Mouse (Mus musculus): ENCODE results near the gene Fhit. TPM values are rescaled to one million over a fixed set of nuclear protein-coding genes. Genes with fewer than 3 reads are reported as not detected.

Gene Fhit
- total RNA-seq, 2 experiments from 2014 or later: 6.1 to 7.7 TPM

DNA sequence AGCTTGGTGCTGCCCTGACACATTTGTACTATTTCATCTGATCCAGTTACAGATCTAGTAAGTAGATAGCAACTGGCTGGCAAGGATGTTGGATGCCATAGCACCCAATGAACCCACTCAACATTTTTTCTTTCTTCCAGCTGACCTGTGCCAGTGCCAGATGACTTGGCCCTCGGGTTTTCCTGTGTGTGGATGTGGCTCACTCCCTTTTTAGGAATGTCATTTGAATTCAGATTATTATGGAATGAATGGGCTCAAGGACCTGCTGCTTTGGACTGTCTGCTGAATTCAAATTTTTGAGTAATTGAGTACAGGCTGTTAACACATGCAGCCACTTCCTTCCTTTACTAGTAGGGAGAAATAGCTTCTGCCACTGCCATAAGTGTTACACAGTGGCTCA lies 1489.1 kb downstream of the Fhit start:
- intact Hi-C loops (cut with DNase I): no loop called here

GRCm38 (mm10) chr14:9671776-9672175 lies 1490.1 kb downstream of the Fhit start:
- intact Hi-C loops (cut with DNase I): no loop called here
- no peak for DNase-seq (ENCODE audit: low spot score in 2 of 2)

More for the DNA sequence above, 1489.1 kb downstream of the Fhit start:
- DNase-seq (ENCODE audit: low spot score in 2 of 2): no peak

DNA sequence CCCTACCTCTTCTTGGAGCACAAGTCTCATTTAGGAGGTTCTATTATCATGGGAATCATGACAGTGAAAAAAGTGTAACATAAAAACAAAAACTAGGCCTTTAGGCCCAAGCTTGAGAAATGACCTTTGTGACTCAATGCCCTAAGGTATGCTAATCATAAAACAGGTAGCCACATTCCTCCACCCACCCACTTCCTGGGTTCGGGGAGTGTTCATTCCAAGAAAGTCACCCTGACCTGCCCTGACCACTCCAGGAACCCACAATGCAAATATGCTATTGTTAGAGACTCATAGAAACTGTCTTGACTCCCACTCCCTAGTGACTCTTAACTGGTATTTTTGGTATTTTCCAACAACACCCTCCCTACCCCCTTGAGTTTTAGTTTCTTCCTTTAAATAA lies 1492.1 kb downstream of the Fhit start:
- intact Hi-C loops (cut with DNase I): no loop called here
- DNase-seq (ENCODE audit: low spot score in 2 of 2): no peak

GRCm38 (mm10) chr14:9658445-9658844 lies 1503.4 kb downstream of the Fhit start:
- intact Hi-C loops (cut with DNase I): no loop called here
- DNase-seq (ENCODE audit: low spot score in 2 of 2): no peak

GRCm38 (mm10) chr14:9651417-9651816 lies 1510.4 kb downstream of the Fhit start:
- no peak for DNase-seq (ENCODE audit: low spot score in 2 of 2)
- intact Hi-C loops (cut with DNase I): no loop called here

DNA sequence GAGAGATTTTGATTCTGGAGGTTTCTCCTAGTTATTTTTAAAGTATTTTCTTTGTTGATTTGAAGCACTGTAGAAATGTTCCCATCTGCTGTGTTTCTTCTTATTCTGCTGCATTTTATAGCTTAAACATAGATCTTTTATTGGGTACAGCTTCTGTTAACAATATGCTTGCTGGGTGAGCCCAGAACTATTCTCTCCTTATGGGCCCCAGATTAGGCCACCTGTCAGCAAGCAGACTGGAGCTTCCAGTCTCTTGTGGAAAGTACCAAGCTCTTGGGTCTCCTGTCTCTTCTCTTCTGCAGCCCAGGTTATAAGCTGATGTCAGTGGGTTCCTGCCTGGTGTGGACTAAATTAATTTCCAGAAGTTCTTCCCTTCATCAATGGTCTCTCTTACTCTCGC lies 1513.4 kb downstream of the Fhit start:
- intact Hi-C loops (cut with DNase I): loop anchor here (5.0 kb wide), 1 partner anchor 246 kb away; no protein-coding TSS in a partner anchor
- DNase-seq (ENCODE audit: low spot score in 2 of 2): peak; percentile 26 to 31

GRCm38 (mm10) chr14:9646233-9646632 lies 1515.6 kb downstream of the Fhit start:
- DNase-seq (ENCODE audit: low spot score in 2 of 2): no peak
- intact Hi-C loops (cut with DNase I): loop anchor here (5.0 kb wide), 1 partner anchor 244 kb away; no protein-coding TSS in a partner anchor

- peak in 1 of 2 experiments; percentile 26 for DNase-seq (ENCODE audit: low spot score in 2 of 2)
- intact Hi-C loops (cut with DNase I): loop anchor here (5.0 kb wide), 1 partner anchor 242 kb away; no protein-coding TSS in a partner anchor
Observed at GRCm38 (mm10) chr14:9644216-9645166, 1517.3 kb downstream of the Fhit start.

DNA sequence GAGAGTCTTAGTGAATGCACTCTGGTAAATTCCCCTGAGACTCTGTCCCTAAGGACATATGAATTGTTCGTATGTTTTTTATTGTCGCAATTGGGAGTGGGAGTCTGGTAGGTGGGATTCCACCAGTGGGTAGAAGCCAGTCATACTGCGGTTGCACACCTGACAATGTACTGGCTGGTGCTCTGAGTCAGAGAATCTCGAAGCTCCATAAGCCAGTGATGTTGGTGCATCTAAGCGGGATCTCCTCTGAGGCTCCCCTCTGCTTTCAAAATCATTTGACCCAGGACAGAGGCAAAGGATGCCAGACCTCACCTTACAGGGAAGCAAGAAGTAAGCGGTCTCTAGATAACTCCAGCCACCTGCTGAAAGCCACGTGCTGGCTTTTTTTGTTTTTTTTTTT lies 1518.1 kb downstream of the Fhit start:
- DNase-seq (ENCODE audit: low spot score in 2 of 2): no peak
- intact Hi-C loops (cut with DNase I): no loop called here

GRCm38 (mm10) chr14:9642628-9643027 lies 1519.2 kb downstream of the Fhit start:
- no peak for DNase-seq (ENCODE audit: low spot score in 2 of 2)
- intact Hi-C loops (cut with DNase I): no loop called here

DNA sequence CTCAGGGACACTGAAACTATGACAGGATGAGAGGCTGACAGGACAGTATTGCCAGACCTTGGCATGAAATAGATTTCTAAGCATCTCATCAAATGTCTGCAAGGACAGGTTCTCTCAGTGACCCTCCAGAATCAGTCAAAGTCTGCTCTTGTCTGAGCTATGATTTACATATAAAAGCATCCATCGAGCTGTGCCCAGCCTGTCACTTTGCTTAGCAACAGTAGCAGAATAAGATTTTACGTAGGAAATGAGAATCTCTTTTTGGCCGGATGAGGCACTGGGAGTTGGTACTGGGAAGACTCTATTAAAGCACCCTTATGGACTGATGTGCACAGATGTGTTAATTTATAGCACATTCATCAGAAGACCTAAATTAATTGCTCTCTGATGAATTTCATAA lies 1519.8 kb downstream of the Fhit start:
- intact Hi-C loops (cut with DNase I): no loop called here
- peak in 1 of 2 experiments; percentile 23 for DNase-seq (ENCODE audit: low spot score in 2 of 2)

GRCm38 (mm10) chr14:9634247-9634991 lies 1527.4 kb downstream of the Fhit start:
- DNase-seq (ENCODE audit: low spot score in 2 of 2): no peak
- intact Hi-C loops (cut with DNase I): no loop called here

- intact Hi-C loops (cut with DNase I): no loop called here
- no peak for DNase-seq (ENCODE audit: low spot score in 2 of 2)
Observed at GRCm38 (mm10) chr14:9632537-9632936, 1529.3 kb downstream of the Fhit start.

- intact Hi-C loops (cut with DNase I): no loop called here
- no peak for DNase-seq (ENCODE audit: low spot score in 2 of 2)
Observed at GRCm38 (mm10) chr14:9623219-9624043, 1538.4 kb downstream of the Fhit start.

DNA sequence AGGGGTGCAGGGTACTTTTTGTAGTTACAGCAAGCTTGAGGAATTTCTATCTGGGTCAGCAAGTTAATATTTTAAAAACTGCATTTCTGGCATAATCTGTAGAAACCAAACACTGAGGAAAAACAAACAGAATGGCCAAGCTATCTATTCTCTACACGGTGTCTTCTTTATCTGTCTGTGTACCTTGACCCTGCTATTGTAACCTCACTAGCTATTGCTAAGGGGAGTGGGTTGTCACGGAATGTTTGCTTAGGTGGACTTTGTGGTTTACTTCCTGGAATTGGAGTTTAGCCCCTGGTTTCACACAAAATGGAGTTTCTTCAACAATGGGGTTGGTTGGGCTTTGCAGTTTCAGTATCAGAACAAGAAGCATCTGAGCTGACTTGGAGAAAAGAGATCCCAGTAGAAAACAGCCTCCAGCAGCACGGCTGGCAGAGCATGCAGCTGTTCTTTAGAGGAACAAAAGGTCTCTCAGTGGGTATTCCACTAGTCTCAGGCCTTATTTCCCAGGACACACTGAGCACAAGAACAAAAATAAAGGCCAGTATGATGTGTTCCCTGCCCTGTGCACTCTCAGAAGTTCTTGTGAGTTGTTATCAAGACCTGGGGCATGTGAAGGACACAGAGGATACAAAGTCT lies 1540.8 kb downstream of the Fhit start:
- intact Hi-C loops (cut with DNase I): no loop called here
- DNase-seq (ENCODE audit: low spot score in 2 of 2): no peak

- intact Hi-C loops (cut with DNase I): no loop called here
- no peak for DNase-seq (ENCODE audit: low spot score in 2 of 2)
Observed at GRCm38 (mm10) chr14:9619840-9620239, 1542.0 kb downstream of the Fhit start.

- intact Hi-C loops (cut with DNase I): no loop called here
- no peak for DNase-seq (ENCODE audit: low spot score in 2 of 2)
Observed at GRCm38 (mm10) chr14:9613126-9613525, 1548.7 kb downstream of the Fhit start.

DNA sequence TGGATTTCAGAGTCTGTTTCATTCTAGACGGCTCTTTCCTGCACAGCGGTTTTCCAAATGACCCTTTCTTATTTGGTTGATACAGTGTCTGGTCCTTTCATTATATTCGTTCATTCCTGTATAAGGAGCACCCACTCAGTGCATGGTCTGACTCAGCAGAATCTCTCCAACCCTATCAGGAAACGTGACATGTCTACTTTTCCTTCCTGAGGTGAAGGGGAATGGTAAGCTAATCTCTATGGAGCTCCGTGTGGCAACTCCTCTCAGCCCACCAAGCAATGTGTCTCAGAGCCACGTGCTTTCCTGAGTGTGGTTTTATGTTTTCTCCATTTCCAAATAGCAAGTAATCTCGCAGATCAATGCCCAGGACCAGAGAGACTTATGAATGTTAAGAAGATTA lies 1552.7 kb downstream of the Fhit start:
- intact Hi-C loops (cut with DNase I): no loop called here
- no peak for DNase-seq (ENCODE audit: low spot score in 2 of 2)

All from left cerebral cortex, postnatal 14 days (tissue).